12 mouse cellular contexts compared by ENCODE assay signal in the genomic region with DNA sequence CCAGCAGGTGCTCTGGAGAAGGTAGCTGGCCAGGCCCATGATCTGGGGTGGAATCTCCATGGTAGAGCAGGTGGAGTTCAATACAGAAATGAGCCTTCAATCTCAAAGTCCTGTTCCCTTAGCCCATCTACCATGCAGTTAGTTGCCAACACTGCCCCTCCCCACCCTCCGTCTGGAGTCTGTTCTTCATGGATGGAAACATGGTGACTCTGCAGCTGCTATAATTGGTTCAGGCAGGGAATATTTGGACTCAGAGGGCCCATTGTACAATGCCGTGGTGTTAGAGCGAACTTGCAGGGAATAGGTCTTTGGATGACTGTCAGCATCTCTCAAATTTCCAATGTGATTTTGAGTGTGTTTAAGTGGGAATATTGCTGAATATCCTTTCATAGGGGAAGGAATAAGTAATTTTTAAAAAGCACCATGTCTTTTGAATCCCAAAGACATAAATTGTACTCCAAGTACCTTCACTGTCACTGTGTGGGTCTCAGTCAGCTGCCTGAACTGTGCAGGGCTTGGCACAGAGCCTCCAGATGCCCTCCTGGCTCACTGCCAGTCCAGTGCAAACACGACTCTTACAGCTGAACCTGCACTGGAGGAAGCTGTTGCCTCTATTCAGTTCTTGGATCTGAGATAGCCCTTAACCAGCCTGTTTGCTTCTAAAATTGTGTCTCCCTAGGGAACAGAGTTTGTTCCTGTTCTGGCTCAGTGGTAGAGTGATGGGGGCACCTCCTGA.
A peak's percentile ranks its signal among the peaks of the same experiment; 100 is the strongest.
DNase-seq lines count a peak whose midpoint lies in the region; ATAC-seq and TF ChIP-seq lines count a peak whose summit lies in the region.
"Had no signal": no experiment of that assay in that cellular context is flagged by ENCODE, and none has a peak within 500 bp of the region (broad histone marks: within the 10 kb centered on the region; RNA-seq: fewer than 3 reads in every experiment).

No protein-coding gene starts in this region.

- no peak overlapping the region for H3K4me2 ChIP-seq in heart, embryonic 15.5 days
- H3K4me2 ChIP-seq: liver, embryonic 15.5 days; midbrain, embryonic 13.5 days had no signal

- H3K9me3 ChIP-seq in heart, embryonic 15.5 days (replicated peaks), result no peaks in the 10 kb centered on the region
- H3K9me3 ChIP-seq: liver, embryonic 15.5 days; midbrain, embryonic 13.5 days had no signal

- H3K27me3 ChIP-seq in heart, embryonic 15.5 days, result peaks cover 3% of the 10 kb centered on the region; the same call in 1 of the 2 replicates
- H3K27me3 ChIP-seq: liver, embryonic 15.5 days had no signal

- H3K27ac ChIP-seq in left cerebral cortex, adult 2 months, result no peak overlapping the region
- H3K27ac ChIP-seq in heart, embryonic 15.5 days, result peak overlapping the region; percentile 77
- H3K27ac ChIP-seq: kidney, postnatal 0 days; liver, embryonic 15.5 days; midbrain, embryonic 13.5 days had no signal

- ATAC-seq in heart, embryonic 15.5 days (replicated peaks; ENCODE audit: insufficient number of reproducible peaks, insufficient read depth, low FRiP score, low read depth), result peak; percentile 76
- no peak for ATAC-seq in erythroid progenitor cell, adult 5-6 weeks (replicated peaks; ENCODE audit: low FRiP score, poor library complexity, severe bottlenecking)
- ATAC-seq: midbrain, embryonic 13.5 days had no signal

- intact Hi-C loops in heart, postnatal 25 days (cut with DNase I), result loop anchor here (10.0 kb wide), 1 partner anchor 46 kb away; no protein-coding TSS in a partner anchor
- intact Hi-C loops in left cerebral cortex, postnatal 14 days (cut with DNase I), result no loop called here
- intact Hi-C loops in left cerebral cortex, adult 2 months (cut with DNase I), result no loop called here

- TF ChIP-seq CTCF in left cerebral cortex, adult 2 months (IDR thresholded peaks at IDR 0.05), result no peak

- peaks cover 17% of the 10 kb centered on the region for H3K4me1 ChIP-seq in heart, embryonic 15.5 days (replicated peaks)
- H3K4me1 ChIP-seq: liver, embryonic 15.5 days; midbrain, embryonic 13.5 days had no signal

- DNase-seq in heart, adult 18-20 months, result peak; percentile 10 to 15
- no peak for DNase-seq in heart, postnatal 25 days (ENCODE audit: low spot score)
- DNase-seq in left cerebral cortex, postnatal 14 days (ENCODE audit: low spot score in 2 of 2), result peak; percentile 29 to 55
- DNase-seq in left cerebral cortex, adult 2 months (ENCODE audit: extremely low spot score in 1 of 2, low spot score in 2 of 2), result no peak
- peak; percentile 39 for DNase-seq in adrenal gland, postnatal 25 days
- no peak for DNase-seq in embryo, embryonic 10.5 days (ENCODE audit: low spot score)
- DNase-seq: thymus, postnatal 14 days had no signal

- WGBS in heart, embryonic 15.5 days, result 41% methylated on average over 4 of the region's 4 CpGs

- no peak overlapping the region for H3K4me3 ChIP-seq in left cerebral cortex, adult 2 months
- H3K4me3 ChIP-seq in heart, embryonic 15.5 days, result no peak overlapping the region
- H3K4me3 ChIP-seq: liver, embryonic 15.5 days; midbrain, embryonic 13.5 days had no signal

- no peak overlapping the region for H3K9ac ChIP-seq in heart, embryonic 15.5 days
- H3K9ac ChIP-seq: liver, embryonic 15.5 days; midbrain, embryonic 13.5 days had no signal

- H3K36me3 ChIP-seq in heart, embryonic 15.5 days, result no peaks in the 10 kb centered on the region
- H3K36me3 ChIP-seq: liver, embryonic 15.5 days; midbrain, embryonic 13.5 days had no signal

Comparison
In these comparisons a context has a peak if more than half of its experiments do, and no peak if none do; other contexts are left out.
1. DNase-seq: peak in heart, adult 18-20 months (2 of 2), left cerebral cortex, postnatal 14 days (2 of 2) and adrenal gland, postnatal 25 days (single experiment); none in heart, postnatal 25 days (single experiment), left cerebral cortex, adult 2 months (0 of 2) and embryo, embryonic 10.5 days (single experiment).